Mouse (Mus musculus) gastrocnemius, postnatal 25 days (tissue): ENCODE results near the gene Fam83e. TPM values are rescaled to one million over a fixed set of nuclear protein-coding genes. Genes with fewer than 3 reads are reported as not detected.

Experiments used
- DNase-seq: peaks from one replicate; pipeline ENCODE4 v3.0.0; 2022
- total RNA-seq, 2 experiments: library from RNA; stranded (reverse); gene quantifications; 1 replicate in 1 of 2; 2 replicates in 1 of 2; pipeline ENCODE4 v1.2.3; 2021

Gene Fam83e
- total RNA-seq, 2 experiments from 2014 or later, result 0.13 to 0.29 TPM

- no peak for DNase-seq
Measured at GRCm38 (mm10) chr7:45739820-45740219, 18.8 kb downstream of the Fam83e start.

GRCm38 (mm10) chr7:45741308-45741707 is 20.3 kb downstream of the Fam83e start:
- no peak for DNase-seq

- DNase-seq, result no peak
Measured at GRCm38 (mm10) chr7:45741777-45742176, 20.8 kb downstream of the Fam83e start.

DNA sequence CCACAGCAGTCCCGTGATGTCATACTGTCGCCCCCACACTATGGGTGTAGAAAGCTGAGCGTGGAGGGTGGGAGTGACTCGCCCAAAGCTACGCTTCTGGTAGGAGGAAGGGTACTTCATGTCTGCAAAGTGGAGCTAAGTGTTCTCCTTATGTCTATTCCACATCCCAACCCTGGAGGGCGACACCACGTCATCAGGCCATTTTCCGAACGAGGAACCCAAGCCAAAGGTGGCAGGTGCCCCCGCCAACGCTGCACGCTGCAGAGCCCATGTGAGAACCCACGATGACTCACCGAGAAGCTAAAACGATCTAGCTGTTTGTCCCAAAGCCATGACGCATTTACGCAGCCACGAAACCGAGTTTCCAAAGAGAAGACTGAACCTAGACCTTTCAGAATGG is 21.3 kb downstream of the Fam83e start:
- no peak for DNase-seq

DNA sequence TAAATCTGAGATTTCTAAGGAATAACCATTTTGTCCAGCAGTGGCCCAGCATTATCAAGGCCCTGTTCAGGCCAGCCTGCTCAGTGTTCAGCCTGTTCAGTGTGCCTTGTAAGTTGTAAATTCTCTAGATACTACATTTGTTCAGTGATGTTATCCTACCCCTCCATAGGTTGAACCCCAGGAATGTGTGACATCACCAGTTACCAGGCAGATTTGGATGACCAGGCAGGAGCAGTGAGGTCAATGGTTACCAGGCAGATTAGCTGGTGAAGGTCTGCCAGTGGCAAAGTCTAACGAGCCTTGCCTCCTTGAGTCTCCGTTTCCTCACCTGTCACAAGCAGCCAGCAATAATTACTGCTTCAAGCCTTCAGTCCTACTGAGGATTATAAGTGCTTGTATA is 23.4 kb downstream of the Fam83e start:
- no peak for DNase-seq

GRCm38 (mm10) chr7:45746518-45746917 is 25.5 kb downstream of the Fam83e start:
- no peak for DNase-seq

GRCm38 (mm10) chr7:45747450-45747849 is 26.4 kb downstream of the Fam83e start:
- no peak for DNase-seq

DNA sequence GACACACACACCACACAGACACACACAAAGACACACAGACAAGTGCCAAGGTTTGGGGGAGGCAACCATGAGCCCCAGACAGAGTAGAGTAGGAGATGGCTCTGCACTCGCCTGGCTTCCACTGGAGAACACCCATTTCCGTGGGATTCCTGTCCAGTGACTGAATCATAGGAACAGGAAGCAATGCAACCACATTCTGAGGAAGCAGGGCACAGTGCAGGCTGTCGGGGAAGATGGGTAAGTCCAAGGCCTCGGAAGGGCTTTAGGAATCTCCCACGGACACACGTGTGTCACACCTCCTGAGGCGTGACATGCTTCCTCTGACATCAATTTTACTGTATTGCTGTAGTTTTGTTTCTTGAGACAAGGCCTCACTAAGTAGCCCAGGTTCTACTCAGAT is 27.1 kb downstream of the Fam83e start:
- DNase-seq, result no peak

- no peak for DNase-seq
Measured at GRCm38 (mm10) chr7:45749401-45749800, 28.4 kb downstream of the Fam83e start.

DNA sequence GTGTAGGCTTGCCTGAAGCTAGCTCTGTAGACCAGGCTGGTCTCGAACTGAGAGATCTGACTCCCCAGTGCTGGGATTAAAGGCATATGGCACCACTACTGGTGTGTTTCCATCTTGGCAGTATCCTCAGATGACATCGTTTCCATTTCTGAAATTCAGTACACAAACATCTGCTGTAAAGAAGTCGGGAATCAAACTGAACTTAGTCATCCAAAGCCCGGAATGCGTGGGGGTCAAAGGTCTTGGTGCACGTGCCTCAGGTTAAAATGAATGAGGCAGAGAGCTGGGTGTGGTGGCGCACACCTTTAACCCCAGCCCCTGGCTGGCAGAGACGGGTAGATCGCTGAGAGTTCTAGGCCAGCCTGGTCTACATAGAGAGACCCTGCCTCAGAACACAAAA is 29.1 kb downstream of the Fam83e start:
- DNase-seq, result no peak

DNA sequence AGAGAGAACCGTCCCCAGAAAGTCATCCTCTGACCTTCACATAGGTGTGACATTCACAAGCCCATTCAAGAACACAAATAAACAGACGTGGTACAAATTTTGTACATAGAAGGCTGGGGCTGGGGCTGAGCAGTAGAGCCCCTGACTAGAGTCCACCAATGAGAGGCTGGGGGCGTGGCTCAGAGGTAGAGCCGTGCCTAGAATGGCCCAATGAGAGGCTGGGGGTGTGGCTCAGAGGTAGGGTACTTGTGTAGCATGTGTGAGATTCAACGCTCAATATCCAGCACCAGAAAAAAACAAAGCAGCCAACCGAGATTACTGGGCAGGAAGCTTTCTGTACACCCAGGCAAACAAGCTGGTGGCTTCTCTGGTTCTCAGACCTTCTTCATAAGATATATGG is 34.7 kb downstream of the Fam83e start:
- no peak for DNase-seq

DNA sequence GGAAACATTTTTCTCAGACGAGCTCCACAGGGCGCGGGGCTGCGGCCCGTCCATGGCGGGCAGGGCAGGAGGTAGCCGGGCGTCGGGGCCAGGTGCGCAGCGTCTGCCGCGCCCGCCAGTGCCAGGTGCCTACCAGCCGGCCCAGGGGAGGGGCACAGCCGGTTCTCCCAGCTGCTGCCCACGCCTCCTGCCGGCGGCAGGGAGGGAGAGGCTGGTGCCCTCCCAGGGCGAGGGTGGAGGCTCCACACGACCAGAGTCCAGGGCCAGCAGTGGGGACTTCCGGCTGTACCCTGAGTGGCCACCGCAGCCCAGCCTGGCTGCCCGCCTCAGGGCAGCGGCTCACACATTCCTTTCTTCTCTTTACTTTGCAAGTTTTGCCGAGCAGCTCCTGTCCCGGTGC is 38.4 kb downstream of the Fam83e start:
- DNase-seq, result no peak

DNA sequence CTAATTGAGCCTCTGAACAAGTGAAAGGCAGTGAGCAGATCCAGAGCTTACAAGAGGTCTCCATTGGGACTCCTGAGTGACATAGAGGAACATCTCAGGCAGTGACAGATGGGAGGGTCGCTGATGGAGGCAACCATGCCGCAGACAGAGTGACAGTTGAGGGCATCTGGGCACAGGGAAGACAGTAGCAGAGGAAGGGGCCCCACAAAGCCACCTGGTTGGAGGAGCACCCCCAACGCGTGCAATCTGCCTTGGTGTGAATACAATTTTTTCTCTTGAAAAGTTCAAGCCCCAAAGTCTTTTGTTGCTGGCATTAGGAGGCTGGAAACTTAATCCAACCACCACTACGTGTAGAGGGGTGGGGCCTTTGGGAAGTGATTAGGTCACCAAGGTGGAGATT is 39.1 kb downstream of the Fam83e start:
- no peak for DNase-seq

DNA sequence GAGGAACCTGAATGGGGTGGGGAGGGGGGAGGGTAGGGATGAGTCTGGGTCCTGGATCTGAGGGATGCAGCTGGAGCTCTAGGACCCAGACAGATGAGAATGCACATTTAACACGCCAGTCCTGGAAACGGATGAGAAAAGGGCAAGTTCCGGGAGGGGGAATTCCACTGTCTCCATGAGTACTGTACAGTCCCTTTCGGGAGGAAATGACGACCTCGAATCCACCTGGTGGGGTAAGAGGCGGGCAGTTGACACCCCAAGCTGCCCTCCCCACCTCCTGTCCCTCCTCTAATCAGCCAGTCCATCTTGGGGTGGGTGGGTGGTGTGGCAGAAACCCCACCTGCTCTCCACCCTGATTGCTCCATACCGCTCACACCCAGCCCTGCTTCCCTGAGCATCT is 45.0 kb downstream of the Fam83e start:
- DNase-seq, result no peak

DNA sequence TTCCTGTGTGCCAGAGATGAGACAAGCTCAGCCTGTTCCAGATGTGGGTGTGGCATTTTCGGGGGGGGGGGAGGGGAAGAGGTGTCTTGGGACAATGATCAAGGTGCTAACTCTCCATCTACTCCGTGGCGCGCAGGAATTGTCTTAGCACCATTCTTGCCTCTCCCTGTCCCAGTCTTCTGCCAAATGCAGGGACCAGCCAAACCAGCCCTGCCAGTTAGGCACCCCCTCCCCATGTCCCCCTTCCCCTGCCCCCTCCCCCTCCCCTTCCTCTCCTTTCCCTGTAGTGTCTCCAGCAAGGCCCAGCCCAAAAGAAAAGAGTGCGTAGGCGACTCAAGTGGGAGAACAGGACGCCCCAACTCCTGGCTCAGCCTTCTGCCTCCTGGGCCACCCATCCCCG is 45.8 kb downstream of the Fam83e start:
- DNase-seq, result no peak

DNA sequence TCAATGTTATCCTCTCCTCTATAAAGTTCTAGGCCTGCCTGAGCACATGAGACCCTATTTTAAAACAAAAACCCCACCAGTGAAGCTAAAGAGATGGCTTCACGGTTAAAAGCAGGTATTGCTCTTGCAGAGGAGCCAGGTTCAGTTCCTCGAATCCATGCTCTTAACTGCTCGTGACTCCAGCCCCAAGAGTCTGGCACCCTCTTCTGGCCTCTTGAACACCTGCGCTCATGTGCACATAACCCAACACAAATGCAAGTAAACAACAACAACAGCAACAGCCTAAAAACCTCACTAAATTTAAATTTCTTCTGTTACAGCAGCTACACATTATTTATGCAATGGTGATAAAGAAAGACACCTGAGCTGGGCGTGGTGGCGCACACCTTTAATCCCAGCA is 46.5 kb downstream of the Fam83e start:
- no peak for DNase-seq

DNA sequence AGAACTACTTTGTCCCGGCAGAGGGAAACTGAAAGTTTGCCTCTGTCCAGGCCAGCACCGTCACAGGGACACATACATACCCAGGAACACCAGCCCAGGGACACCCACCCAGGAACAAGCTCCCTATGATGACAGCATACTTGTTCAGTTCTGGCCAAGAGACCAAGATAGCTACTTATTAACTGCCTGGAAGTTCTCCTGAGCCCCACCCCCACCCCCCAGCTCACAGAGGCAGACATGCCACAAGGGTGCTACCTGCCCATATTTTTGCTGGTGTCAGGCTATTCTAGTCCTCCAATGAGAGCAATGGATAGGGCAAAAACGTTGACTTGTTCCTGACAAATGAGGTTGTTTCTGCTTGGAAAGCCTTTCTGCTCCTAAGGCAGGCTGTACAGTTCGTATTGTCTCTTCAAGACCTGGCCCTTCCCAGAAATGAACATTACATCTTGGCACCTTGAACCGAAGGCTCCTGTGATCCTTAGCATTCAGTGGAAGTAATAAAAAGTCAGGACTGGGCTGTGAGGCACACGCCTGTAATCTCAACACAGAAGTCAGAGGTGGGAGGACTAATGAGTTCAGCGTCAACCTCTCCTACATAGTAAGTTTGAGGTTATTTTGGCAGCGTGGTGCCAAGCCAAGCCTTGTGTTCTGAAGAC is 49.5 kb downstream of the Fam83e start:
- no peak for DNase-seq

GRCm38 (mm10) chr7:45771101-45771500 is 50.1 kb downstream of the Fam83e start:
- DNase-seq, result no peak

DNA sequence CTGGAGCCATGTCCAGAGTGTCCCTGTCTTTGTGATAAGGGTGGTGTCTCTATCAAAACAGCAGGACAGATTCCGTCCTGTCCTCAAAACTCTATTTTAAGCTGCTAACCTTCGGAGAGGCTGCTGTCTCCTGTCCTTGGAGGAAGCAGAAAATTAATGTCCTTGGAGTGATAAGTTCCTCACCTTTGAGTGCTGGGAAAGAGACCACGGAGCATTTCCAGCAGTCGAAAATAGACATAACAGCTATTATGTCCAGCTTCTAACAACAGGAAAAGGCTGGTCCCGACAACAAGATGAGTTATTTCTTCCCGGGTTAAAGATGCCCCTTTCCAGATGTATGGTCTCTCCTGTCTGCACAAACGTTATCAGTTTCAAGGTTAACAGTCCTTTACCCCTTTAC is 54.2 kb downstream of the Fam83e start:
- DNase-seq, result no peak

Other genes with a start within 250 kb of the Fam83e start
- not detected for gene Tulp2, start 239.3 kb upstream of the Fam83e start, total RNA-seq
- 1 to 10 TPM; 4.3 to 10.0 TPM for gene Gm45808, start 234.4 kb upstream of the Fam83e start, total RNA-seq
- gene Dhdh, start 232.4 kb upstream of the Fam83e start, total RNA-seq, result 10 to 100 TPM; 12.3 to 12.6 TPM
- gene Nucb1, start 210.8 kb upstream of the Fam83e start, total RNA-seq, result 10 to 100 TPM; 60.8 to 73.2 TPM
- gene Ppp1r15a, start 194.9 kb upstream of the Fam83e start, total RNA-seq, result 10 to 100 TPM; 13.8 to 19.2 TPM
- gene Plekha4, start 194.9 kb upstream of the Fam83e start, total RNA-seq, result 1 to 10 TPM; 7.5 to 8.5 TPM
- 1 to 10 TPM in 1 of 2 experiments, under 1 TPM in 1; 0.99 to 1.2 TPM for gene Hsd17b14, start 166.3 kb upstream of the Fam83e start, total RNA-seq
- gene Bcat2, start 151.1 kb upstream of the Fam83e start, total RNA-seq, result 10 to 100 TPM; 56.3 to 63.9 TPM
- not detected for gene Fgf21, start 105.7 kb upstream of the Fam83e start, total RNA-seq
- not detected for gene Fut1, start 103.9 kb upstream of the Fam83e start, total RNA-seq
- gene Izumo1, start 99.4 kb upstream of the Fam83e start, total RNA-seq, result not detected
- gene Rasip1, start 93.7 kb upstream of the Fam83e start, total RNA-seq, result 1 to 10 TPM; 6.1 to 8.5 TPM
- gene Mamstr, start 81.2 kb upstream of the Fam83e start, total RNA-seq, result 10 to 100 TPM; 39.0 to 46.1 TPM
- gene Fut2, start 54.8 kb upstream of the Fam83e start, total RNA-seq, result under 1 TPM; 0.19 to 0.61 TPM
- under 1 TPM; 0.38 to 0.75 TPM for gene Ntn5, start 37.2 kb upstream of the Fam83e start, total RNA-seq
- under 1 TPM in 1 of 2 experiments, not detected in 1; 0.16 TPM for gene Sec1, start 26.8 kb upstream of the Fam83e start, total RNA-seq
- gene Car11, start 21.4 kb upstream of the Fam83e start, total RNA-seq, result 10 to 100 TPM in 1 of 2 experiments, 1 to 10 TPM in 1; 4.9 to 11.2 TPM
- gene Dbp, start 16.1 kb upstream of the Fam83e start, total RNA-seq, result 100 to 1,000 TPM in 1 of 2 experiments, 10 to 100 TPM in 1; 14.3 to 121 TPM
- 100 to 1,000 TPM; 433 to 449 TPM for gene Rpl18, start 5.8 kb upstream of the Fam83e start, total RNA-seq
- gene Sphk2, start 3.2 kb upstream of the Fam83e start, total RNA-seq, result 10 to 100 TPM in 1 of 2 experiments, 1 to 10 TPM in 1; 8.5 to 12.7 TPM
- not detected for gene Spaca4, start 4.6 kb downstream of the Fam83e start, total RNA-seq
- under 1 TPM in 1 of 2 experiments, not detected in 1; 0.19 TPM for gene Lmtk3, start 62.5 kb downstream of the Fam83e start, total RNA-seq
- not detected for gene Sult2b1, start 63.5 kb downstream of the Fam83e start, total RNA-seq
- gene Cyth2, start 93.4 kb downstream of the Fam83e start, total RNA-seq, result 10 to 100 TPM; 28.2 to 33.8 TPM
- gene Kcnj14, start 103.6 kb downstream of the Fam83e start, total RNA-seq, result under 1 TPM; 0.19 to 0.20 TPM
- 10 to 100 TPM; 13.5 to 14.5 TPM for gene Grwd1, start 109.7 kb downstream of the Fam83e start, total RNA-seq
- 10 to 100 TPM; 53.4 to 64.2 TPM for gene Kdelr1, start 151.6 kb downstream of the Fam83e start, total RNA-seq
- gene Grin2d, start 157.2 kb downstream of the Fam83e start, total RNA-seq, result under 1 TPM; 0.32 to 0.46 TPM
- not detected for gene Syngr4, start 175.5 kb downstream of the Fam83e start, total RNA-seq
- gene Tmem143, start 175.7 kb downstream of the Fam83e start, total RNA-seq, result 10 to 100 TPM; 53.2 to 62.5 TPM
- 10 to 100 TPM; 13.2 to 17.0 TPM for gene Emp3, start 200.2 kb downstream of the Fam83e start, total RNA-seq
- gene Ccdc114, start 202.9 kb downstream of the Fam83e start, total RNA-seq, result under 1 TPM; 0.46 to 0.67 TPM